Mouse (Mus musculus): ENCODE results near the gene Daam2.
"Not testable (repeated sequence)": the region's sequence is repeated elsewhere in the genome, so short reads cannot be mapped to it uniquely, and the experiment has no call there.

The Daam2 gene

GRCm38 (mm10) chr17:49475174-49475573, 89.0 kb downstream of the Daam2 start:
- no peak for DNase-seq

GRCm38 (mm10) chr17:49474051-49474450, 90.1 kb downstream of the Daam2 start:
- no peak for DNase-seq

- peak in 1 of 2 experiments; percentile 56 for DNase-seq
Observed at GRCm38 (mm10) chr17:49472626-49473025, 91.5 kb downstream of the Daam2 start.

- peak; percentile 74 to 82 for DNase-seq
Observed at GRCm38 (mm10) chr17:49468223-49468622, 95.9 kb downstream of the Daam2 start.

- DNase-seq, result no peak
Observed at GRCm38 (mm10) chr17:49464884-49465283, 99.3 kb downstream of the Daam2 start.

- DNase-seq, result no peak
Observed at GRCm38 (mm10) chr17:49458386-49458785, 105.8 kb downstream of the Daam2 start.

GRCm38 (mm10) chr17:49457833-49458232, 106.3 kb downstream of the Daam2 start:
- no peak for DNase-seq

GRCm38 (mm10) chr17:49456334-49456733, 107.8 kb downstream of the Daam2 start:
- DNase-seq, result no peak

- DNase-seq, result peak in 1 of 2 experiments; percentile 19
Observed at GRCm38 (mm10) chr17:49450922-49451321, 113.2 kb downstream of the Daam2 start.

GRCm38 (mm10) chr17:49449230-49449608, 114.9 kb downstream of the Daam2 start:
- peak in 1 of 2 experiments; percentile 19 for DNase-seq

- peak; percentile 23 to 30 for DNase-seq
Observed at GRCm38 (mm10) chr17:49448570-49449229, 115.4 kb downstream of the Daam2 start.

GRCm38 (mm10) chr17:49442841-49443240, 121.3 kb downstream of the Daam2 start:
- not testable (repeated sequence) for DNase-seq

GRCm38 (mm10) chr17:49440331-49441130, 123.6 kb downstream of the Daam2 start:
- DNase-seq, result no peak

GRCm38 (mm10) chr17:49439706-49440105, 124.4 kb downstream of the Daam2 start:
- peak in 1 of 2 experiments; percentile 8 for DNase-seq

GRCm38 (mm10) chr17:49438822-49439574, 125.1 kb downstream of the Daam2 start:
- peak in 1 of 2 experiments; percentile 11 for DNase-seq

- not testable (repeated sequence) for DNase-seq
Observed at GRCm38 (mm10) chr17:49437306-49437705, 126.8 kb downstream of the Daam2 start.

GRCm38 (mm10) chr17:49436631-49437030, 127.5 kb downstream of the Daam2 start:
- DNase-seq, result no peak

- DNase-seq, result peak in 1 of 2 experiments; percentile 16
Observed at GRCm38 (mm10) chr17:49435081-49435480, 129.1 kb downstream of the Daam2 start.

- peak in 1 of 2 experiments; percentile 10 for DNase-seq
Observed at GRCm38 (mm10) chr17:49434236-49434635, 129.9 kb downstream of the Daam2 start.

- peak in 1 of 2 experiments; percentile 18 for DNase-seq
Observed at GRCm38 (mm10) chr17:49433071-49433470, 131.1 kb downstream of the Daam2 start.

- peak; percentile 74 to 78 for DNase-seq
Observed at GRCm38 (mm10) chr17:49432071-49432711, 132.0 kb downstream of the Daam2 start.

- DNase-seq, result no peak
Observed at GRCm38 (mm10) chr17:49431176-49431575, 133.0 kb downstream of the Daam2 start.

- DNase-seq, result no peak
Observed at GRCm38 (mm10) chr17:49430136-49430535, 134.0 kb downstream of the Daam2 start.
